Mouse (Mus musculus) stomach, postnatal 0 days (tissue): ENCODE data around the gene Golga7b.

Experiments used
- CTCF ChIP-seq: IDR thresholded peaks from 2 replicates; pipeline ENCODE4 v1.5.1; 2016; ENCODE audit warnings: antibody characterized with exemption, low read depth, mild to moderate bottlenecking, moderate library complexity
- EP300 ChIP-seq: optimal IDR thresholded peaks from 2 replicates; pipeline ENCODE3; 2016; ENCODE audit warnings: antibody characterized with exemption

DNA sequence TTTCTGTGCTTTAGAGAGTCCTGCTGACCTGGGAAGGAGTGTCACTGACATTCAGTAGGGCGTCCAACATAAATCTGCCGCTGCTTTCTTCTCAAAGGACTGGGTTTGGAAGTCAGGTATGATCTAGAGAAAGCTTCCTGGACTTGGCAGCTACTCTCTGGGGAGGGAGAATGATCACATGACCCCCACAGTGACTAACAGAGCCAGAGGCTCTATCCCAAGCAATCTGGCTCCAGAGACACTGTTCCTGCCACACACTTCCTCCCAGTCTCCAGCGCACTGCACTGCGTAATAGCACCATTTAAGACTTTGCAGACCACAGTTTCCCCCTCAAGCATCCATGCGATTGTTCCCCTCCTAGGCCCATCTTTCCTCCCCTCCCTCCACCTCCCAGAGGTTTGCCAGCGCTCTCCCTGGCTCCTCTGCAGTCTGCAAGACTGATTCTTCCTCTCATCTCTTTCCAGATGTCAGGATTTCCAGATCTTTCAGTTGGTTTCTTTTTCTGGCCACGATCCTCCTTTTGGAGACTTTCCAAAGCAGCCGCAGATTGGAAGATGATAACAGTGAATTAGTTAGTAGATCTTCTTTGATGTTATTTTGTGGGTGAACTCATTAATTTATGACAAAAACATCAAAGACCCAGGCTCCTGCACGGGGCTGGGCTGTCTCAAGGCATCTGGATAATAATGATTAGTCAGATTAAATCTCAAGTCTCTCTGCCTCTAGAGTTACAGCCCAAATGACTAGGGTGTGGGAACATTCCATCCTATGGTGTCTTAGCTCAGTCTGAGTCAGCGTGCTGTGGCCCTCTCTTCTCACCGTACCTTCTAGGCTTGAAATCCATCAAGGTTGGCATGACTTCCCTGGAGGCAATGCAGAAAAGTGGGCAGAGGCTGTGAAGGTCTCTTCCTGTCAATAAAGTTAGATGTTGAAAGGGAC is 2.9 kb downstream of the Golga7b start:
- TF ChIP-seq CTCF = no peak
- no peak for TF ChIP-seq EP300
